Mouse (Mus musculus): ENCODE measurements around the gene Wdr34. TPM values are rescaled to one million over a fixed set of nuclear protein-coding genes. Genes with fewer than 3 reads are reported as not detected.

Gene Wdr34
- 82.5 and 85.9 TPM in 2 replicates for polyA plus RNA-seq (2015; fragmentation: Nextera tagmentation; extraction: Ambion mirVana)

GRCm38 (mm10) chr2:30048699-30049388 is at the start of gene Wdr34:
Wdr34 (minus strand) TSS chr2:30048881.
- peak; percentile 95 for ATAC-seq
- Histone ChIP-seq H3K4me3 (ENCODE audit: low read depth, low read length) (peak within 1 kb of the TSS; percentile 70), H3K27ac (ENCODE audit: low read length) (peak within 1 kb of the TSS; percentile 98), H3K27me3 (ENCODE audit: control insufficient read depth, insufficient read depth, low read depth, low read length) (0 out of 2 replicates have a peak, but pooled peaks cover under 1% of the 10 kb centered on the region), H3K4me1 (ENCODE audit: control insufficient read depth, insufficient read depth, low read length) (peaks cover 13% of the 10 kb centered on the region), H3K9me3 (replicated peaks; ENCODE audit: control insufficient read depth, low read length, poor library complexity, severe bottlenecking) (no peaks in the 10 kb centered on the region), H3K9ac (ENCODE audit: low read depth, low read length) (peak within 1 kb of the TSS; percentile 75), H3K4me2 (ENCODE audit: low read length) (peak within 1 kb of the TSS; percentile 62), H3K36me3 (ENCODE audit: control insufficient read depth, insufficient read depth, low read length) (no peaks in the 10 kb centered on the region)
- WGBS = 1% methylated on average over 49 of the region's 54 CpGs

GRCm38 (mm10) chr2:30095882-30096527 is 47.3 kb upstream of the Wdr34 start:
- WGBS = 85% methylated on average over 2 of the region's 2 CpGs
- Histone ChIP-seq H3K4me1 (ENCODE audit: control insufficient read depth, insufficient read depth, low read length) (peaks cover 12% of the 10 kb centered on the region), H3K4me3 (ENCODE audit: low read depth, low read length) (no peak overlapping the region), H3K27me3 (ENCODE audit: control insufficient read depth, insufficient read depth, low read depth, low read length) (no peaks in the 10 kb centered on the region), H3K9me3 (replicated peaks; ENCODE audit: control insufficient read depth, low read length, poor library complexity, severe bottlenecking) (no peaks in the 10 kb centered on the region), H3K4me2 (ENCODE audit: low read length) (no peak overlapping the region), H3K36me3 (ENCODE audit: control insufficient read depth, insufficient read depth, low read length) (peaks cover 8% of the 10 kb centered on the region; the same call in 1 of the 2 replicates), H3K9ac (ENCODE audit: low read depth, low read length) (no peak overlapping the region), H3K27ac (ENCODE audit: low read length) (no peak overlapping the region)
- no peak for ATAC-seq

GRCm38 (mm10) chr2:30094208-30094588 is 45.5 kb upstream of the Wdr34 start:
- 3% methylated on average over 13 of the region's 13 CpGs for WGBS
- Histone ChIP-seq H3K27ac (ENCODE audit: low read length) (peak overlapping the region; percentile 57), H3K4me3 (ENCODE audit: low read depth, low read length) (peak overlapping the region; percentile 65), H3K9ac (ENCODE audit: low read depth, low read length) (peak overlapping the region; percentile 71), H3K27me3 (ENCODE audit: control insufficient read depth, insufficient read depth, low read depth, low read length) (no peaks in the 10 kb centered on the region), H3K36me3 (ENCODE audit: control insufficient read depth, insufficient read depth, low read length) (peaks cover 6% of the 10 kb centered on the region; the same call in 1 of the 2 replicates), H3K4me1 (ENCODE audit: control insufficient read depth, insufficient read depth, low read length) (peaks cover 12% of the 10 kb centered on the region), H3K9me3 (replicated peaks; ENCODE audit: control insufficient read depth, low read length, poor library complexity, severe bottlenecking) (no peaks in the 10 kb centered on the region), H3K4me2 (ENCODE audit: low read length) (peak overlapping the region; percentile 93)
- ATAC-seq = peak; percentile 7

- Histone ChIP-seq H3K4me3 (ENCODE audit: low read depth, low read length) (peak within 1 kb of the TSS; percentile 65), H3K4me1 (ENCODE audit: control insufficient read depth, insufficient read depth, low read length) (peaks cover 12% of the 10 kb centered on the region), H3K36me3 (ENCODE audit: control insufficient read depth, insufficient read depth, low read length) (peaks cover 6% of the 10 kb centered on the region; the same call in 1 of the 2 replicates), H3K27me3 (ENCODE audit: control insufficient read depth, insufficient read depth, low read depth, low read length) (no peaks in the 10 kb centered on the region), H3K9me3 (replicated peaks; ENCODE audit: control insufficient read depth, low read length, poor library complexity, severe bottlenecking) (no peaks in the 10 kb centered on the region), H3K27ac (ENCODE audit: low read length) (peak within 1 kb of the TSS; percentile 57), H3K4me2 (ENCODE audit: low read length) (peak within 1 kb of the TSS; percentile 93), H3K9ac (ENCODE audit: low read depth, low read length) (peak within 1 kb of the TSS; percentile 71)
- ATAC-seq = peak; percentile 97
- 0% methylated on average over 49 of the region's 51 CpGs for WGBS
Observed at GRCm38 (mm10) chr2:30093471-30094207, 45.0 kb upstream of the Wdr34 start, which contains the start of gene Zdhhc12. Zdhhc12 (minus strand) TSS chr2:30093648.

- no peaks in the 10 kb centered on the region for H3K27me3 ChIP-seq (ENCODE audit: control insufficient read depth, insufficient read depth, low read depth, low read length)
- peak overlapping the region; percentile 93 for H3K4me2 ChIP-seq (ENCODE audit: low read length)
- H3K27ac ChIP-seq (ENCODE audit: low read length) = no peak overlapping the region
- 57% methylated on average over 6 of the region's 6 CpGs for WGBS
- H3K4me1 ChIP-seq (ENCODE audit: control insufficient read depth, insufficient read depth, low read length) = peaks cover 12% of the 10 kb centered on the region
- no peak for ATAC-seq
- peaks cover 3% of the 10 kb centered on the region; the same call in 1 of the 2 replicates for H3K36me3 ChIP-seq (ENCODE audit: control insufficient read depth, insufficient read depth, low read length)
- no peak overlapping the region for H3K9ac ChIP-seq (ENCODE audit: low read depth, low read length)
- H3K9me3 ChIP-seq (replicated peaks; ENCODE audit: control insufficient read depth, low read length, poor library complexity, severe bottlenecking) = no peaks in the 10 kb centered on the region
- peak overlapping the region; percentile 65; the same call in 1 of the 2 replicates for H3K4me3 ChIP-seq (ENCODE audit: low read depth, low read length)
Observed at GRCm38 (mm10) chr2:30092280-30092918, 43.7 kb upstream of the Wdr34 start.

GRCm38 (mm10) chr2:30091521-30091920 is 42.8 kb upstream of the Wdr34 start:
- H3K27ac ChIP-seq (ENCODE audit: low read length) = no peak overlapping the region
- H3K27me3 ChIP-seq (ENCODE audit: control insufficient read depth, insufficient read depth, low read depth, low read length) = no peaks in the 10 kb centered on the region
- no peaks in the 10 kb centered on the region for H3K9me3 ChIP-seq (replicated peaks; ENCODE audit: control insufficient read depth, low read length, poor library complexity, severe bottlenecking)
- ATAC-seq = no peak
- no peak overlapping the region for H3K9ac ChIP-seq (ENCODE audit: low read depth, low read length)
- peaks cover 3% of the 10 kb centered on the region; the same call in 1 of the 2 replicates for H3K36me3 ChIP-seq (ENCODE audit: control insufficient read depth, insufficient read depth, low read length)
- no peak overlapping the region for H3K4me3 ChIP-seq (ENCODE audit: low read depth, low read length)
- no peak overlapping the region for H3K4me2 ChIP-seq (ENCODE audit: low read length)
- WGBS = 96% methylated on average over 12 of the region's 12 CpGs
- H3K4me1 ChIP-seq (ENCODE audit: control insufficient read depth, insufficient read depth, low read length) = peaks cover 12% of the 10 kb centered on the region

GRCm38 (mm10) chr2:30087310-30087709 is 38.6 kb upstream of the Wdr34 start:
- H3K4me2 ChIP-seq (ENCODE audit: low read length) = no peak overlapping the region
- 94% methylated on average over 4 of the region's 4 CpGs for WGBS

GRCm38 (mm10) chr2:30084632-30085031 is 36.0 kb upstream of the Wdr34 start:
- ATAC-seq = no peak
- Histone ChIP-seq H3K4me2 (ENCODE audit: low read length) (peak overlapping the region; percentile 46), H3K27me3 (ENCODE audit: control insufficient read depth, insufficient read depth, low read depth, low read length) (no peaks in the 10 kb centered on the region), H3K4me3 (ENCODE audit: low read depth, low read length) (peak overlapping the region; percentile 4; the same call in 1 of the 2 replicates), H3K4me1 (ENCODE audit: control insufficient read depth, insufficient read depth, low read length) (peaks cover 3% of the 10 kb centered on the region; the same call in 1 of the 2 replicates), H3K27ac (ENCODE audit: low read length) (no peak overlapping the region), H3K36me3 (ENCODE audit: control insufficient read depth, insufficient read depth, low read length) (no peaks in the 10 kb centered on the region), H3K9me3 (replicated peaks; ENCODE audit: control insufficient read depth, low read length, poor library complexity, severe bottlenecking) (no peaks in the 10 kb centered on the region), H3K9ac (ENCODE audit: low read depth, low read length) (peak overlapping the region; percentile 27)
- 6% methylated on average over 12 of the region's 12 CpGs for WGBS

More at GRCm38 (mm10) chr2:30087310-30087709, 38.6 kb upstream of the Wdr34 start:
- peaks cover 3% of the 10 kb centered on the region; the same call in 1 of the 2 replicates for H3K4me1 ChIP-seq (ENCODE audit: control insufficient read depth, insufficient read depth, low read length)
- peaks cover 3% of the 10 kb centered on the region; the same call in 1 of the 2 replicates for H3K36me3 ChIP-seq (ENCODE audit: control insufficient read depth, insufficient read depth, low read length)
- no peaks in the 10 kb centered on the region for H3K9me3 ChIP-seq (replicated peaks; ENCODE audit: control insufficient read depth, low read length, poor library complexity, severe bottlenecking)
- no peak overlapping the region for H3K9ac ChIP-seq (ENCODE audit: low read depth, low read length)
- H3K27me3 ChIP-seq (ENCODE audit: control insufficient read depth, insufficient read depth, low read depth, low read length) = no peaks in the 10 kb centered on the region
- no peak for ATAC-seq
- no peak overlapping the region for H3K4me3 ChIP-seq (ENCODE audit: low read depth, low read length)
- H3K27ac ChIP-seq (ENCODE audit: low read length) = no peak overlapping the region
